Mouse (Mus musculus): ENCODE data around the gene Plppr5.

DNA sequence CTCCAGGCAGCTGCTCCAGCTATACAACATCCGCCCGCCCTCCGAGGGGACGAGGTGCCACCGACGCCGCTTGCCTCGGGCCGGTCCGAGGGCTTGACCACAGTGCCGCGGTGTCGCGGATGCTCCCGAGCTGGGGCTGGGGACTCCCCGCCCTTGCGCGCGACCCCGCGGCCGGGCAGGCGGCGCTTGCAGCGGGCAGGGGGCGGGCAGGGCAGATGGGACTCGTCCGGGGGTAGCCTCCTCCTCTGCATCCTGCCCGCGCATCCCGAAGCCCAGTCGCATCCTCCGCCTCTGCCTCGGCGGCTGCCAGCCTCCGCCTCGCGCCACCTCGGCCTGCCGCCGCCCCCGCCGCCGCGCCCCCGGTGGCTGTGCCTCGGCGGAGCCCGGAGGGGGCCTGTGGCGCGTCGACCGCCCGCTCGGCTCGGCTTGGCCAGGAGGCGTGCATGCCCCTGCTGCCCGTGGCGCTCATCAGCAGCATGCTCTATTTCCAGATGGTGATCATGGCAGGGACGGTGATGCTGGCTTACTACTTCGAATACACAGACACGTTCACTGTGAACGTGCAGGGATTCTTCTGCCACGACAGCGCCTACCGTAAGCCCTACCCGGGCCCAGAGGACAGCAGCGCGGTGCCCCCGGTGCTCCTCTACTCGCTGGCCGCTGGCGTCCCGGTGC, 754 bp downstream of the Plppr5 start:
- TF ChIP-seq CTCF (IDR thresholded peaks at IDR 0.05; ENCODE audit: insufficient read depth, low read depth, low read length) (no peak), POLR2A (IDR thresholded peaks at IDR 0.05; ENCODE audit: insufficient read depth, low read depth, low read length) (no peak)
